Mouse (Mus musculus) stomach, embryonic 16.5 days (tissue): ENCODE measurements at regions not wholly inside any gene's neighbourhood (a gene's known extent, or its start where the extent isn't known, plus 50 kb on each side); places are given as distances from the start of the nearest gene placed in this dataset.

Experiments
- ATAC-seq: fragments of 200-750 bp; cut with Nextera tagmentation; 2 replicates; pipeline ENCODE4 v1.8.0; 2017; ENCODE audit warnings: moderate number of reproducible peaks, moderate TSS enrichment; ENCODE audit not compliant: insufficient read depth, low FRiP score
- H3K27ac ChIP-seq: fragments of 300-500 bp; sonication (generic); 2 replicates; pipeline ENCODE4 v1.5.1; 2014; ENCODE audit warnings: low read length
- H3K27me3 ChIP-seq: fragments of 300-500 bp; sonication (generic); 2 replicates; pipeline ENCODE4 v1.6.1; 2014; ENCODE audit warnings: low read length, control low read depth, mixed read lengths; ENCODE audit not compliant: control insufficient read depth, insufficient read depth
- H3K36me3 ChIP-seq: fragments of 300-500 bp; sonication (generic); 2 replicates; pipeline ENCODE4 v1.6.1; 2014; ENCODE audit warnings: low read length; ENCODE audit not compliant: control insufficient read depth, insufficient read depth
- H3K4me1 ChIP-seq: fragments of 300-500 bp; sonication (generic); 2 replicates; pipeline ENCODE4 v1.6.1; 2014; ENCODE audit warnings: low read length, control low read depth, mixed read lengths; ENCODE audit not compliant: control insufficient read depth, insufficient read depth
- H3K4me2 ChIP-seq: fragments of 300-500 bp; sonication (generic); 2 replicates; pipeline ENCODE4 v1.6.1; 2014; ENCODE audit warnings: low read depth, low read length, mixed read lengths
- H3K4me3 ChIP-seq: fragments of 300-500 bp; sonication (generic); replicated peaks from 2 replicates; pipeline ENCODE4 v1.5.1; 2014; ENCODE audit warnings: mild to moderate bottlenecking, low read length
- H3K9ac ChIP-seq: fragments of 300-500 bp; sonication (generic); 2 replicates; pipeline ENCODE4 v1.6.1; 2014; ENCODE audit warnings: low read length
- H3K9me3 ChIP-seq: fragments of 300-500 bp; sonication (generic); replicated peaks from 2 replicates; pipeline ENCODE4 v1.6.1; 2016; ENCODE audit warnings: low read length, control low read depth; ENCODE audit not compliant: control insufficient read depth
- WGBS: fragments of 180-500 bp; shearing (Covaris S2); extraction: QIAGEN DNeasy Blood & Tissue Kit; methylation state at CpG from one replicate; pipeline ENCODE4 v1.1.7; 2014; 5-methylcytosine and 5-hydroxymethylcytosine counted together

DNA sequence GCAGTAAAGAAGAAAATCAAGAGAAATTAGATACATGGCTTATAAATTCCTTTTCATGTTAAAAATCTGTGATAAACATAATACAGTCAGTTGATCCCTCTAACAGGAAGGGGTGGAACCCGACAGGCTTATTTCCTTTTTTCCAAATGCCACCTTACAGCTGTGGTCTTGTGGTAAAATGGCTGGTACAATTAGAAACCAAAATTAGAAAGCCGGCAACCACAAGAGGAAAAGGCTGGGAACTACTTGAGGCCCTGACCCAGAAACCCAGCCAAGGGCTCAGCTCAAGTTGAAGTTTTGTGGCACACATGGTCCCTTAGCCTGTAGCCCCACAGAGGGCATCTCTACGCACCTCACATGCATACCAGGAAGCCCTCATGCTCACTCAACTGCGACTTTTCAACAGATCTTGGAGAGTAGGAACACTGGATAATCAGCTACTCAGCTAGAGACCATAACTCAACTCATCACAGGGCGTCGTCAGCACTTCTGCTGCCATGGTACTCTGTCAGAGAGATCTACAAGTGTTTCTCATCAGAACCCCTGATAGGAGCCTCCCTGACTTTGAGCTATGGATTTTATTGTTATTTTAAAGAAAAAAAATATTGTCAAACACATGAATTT is 509.4 kb downstream of the Nfib start:
- Histone ChIP-seq H3K4me2 (no peak overlapping the region), H3K27ac (peak overlapping the region; percentile 58; the same call in 1 of the 2 replicates), H3K36me3 (no peaks in the 10 kb centered on the region), H3K9ac (no peak overlapping the region), H3K27me3 (no peaks in the 10 kb centered on the region), H3K4me1 (0 out of 2 replicates have a peak, but pooled peaks cover 3% of the 10 kb centered on the region), H3K4me3 (no peak overlapping the region), H3K9me3 (no peaks in the 10 kb centered on the region)
- ATAC-seq, result no peak
- 67% methylated on average over 6 of the region's 6 CpGs for WGBS

DNA sequence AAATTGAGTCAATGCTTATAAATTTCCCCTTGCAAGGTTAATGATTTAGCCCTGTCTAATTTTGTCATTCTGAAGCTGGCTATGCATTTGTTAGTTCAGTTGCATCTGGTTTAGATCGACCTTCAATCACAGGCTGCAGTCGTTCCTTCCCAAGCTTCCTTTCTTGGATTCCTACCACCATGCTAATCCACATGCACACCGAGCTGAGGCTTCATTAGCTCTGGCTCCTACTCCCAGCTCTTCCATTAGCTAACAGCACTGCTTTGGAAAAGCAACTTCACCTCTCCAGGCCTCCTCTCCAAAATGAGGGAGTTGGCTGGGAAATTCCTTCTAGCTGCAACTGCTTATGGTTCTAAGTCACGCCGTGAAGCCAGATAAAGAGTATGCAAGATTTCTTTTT is 511.6 kb downstream of the Nfib start:
- ATAC-seq, result no peak
- no peak overlapping the region for H3K4me3 ChIP-seq
- no peaks in the 10 kb centered on the region for H3K9me3 ChIP-seq
- H3K27me3 ChIP-seq, result no peaks in the 10 kb centered on the region
- H3K27ac ChIP-seq, result no peak overlapping the region
- 80% methylated on average over 5 of the region's 5 CpGs for WGBS
- no peaks in the 10 kb centered on the region for H3K36me3 ChIP-seq
- H3K4me1 ChIP-seq, result 0 out of 2 replicates have a peak, but pooled peaks cover 3% of the 10 kb centered on the region
- no peak overlapping the region for H3K4me2 ChIP-seq
- H3K9ac ChIP-seq, result no peak overlapping the region

DNA sequence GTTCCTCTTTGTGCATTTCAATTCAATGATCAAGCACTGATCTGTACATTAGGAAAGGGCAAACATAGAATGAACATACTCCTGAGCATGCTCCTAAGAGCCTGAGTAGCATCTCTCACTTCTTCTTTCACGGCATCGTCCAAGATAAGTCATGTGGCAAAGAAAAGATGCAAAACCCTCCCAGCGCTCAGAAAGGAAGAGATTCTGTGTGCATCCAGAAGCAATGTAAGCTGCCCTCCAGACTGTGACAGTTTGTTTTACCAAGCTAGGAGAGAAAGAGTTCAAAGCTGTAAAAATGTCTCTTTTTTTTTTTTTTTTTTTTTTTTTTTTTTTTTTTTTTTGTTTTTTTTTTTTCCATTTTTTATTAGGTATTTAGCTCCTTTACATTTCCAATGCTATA is 518.7 kb downstream of the Nfib start:
- Histone ChIP-seq H3K9ac (no peak overlapping the region), H3K27me3 (no peaks in the 10 kb centered on the region), H3K4me1 (no peaks in the 10 kb centered on the region), H3K9me3 (no peaks in the 10 kb centered on the region), H3K4me2 (no peak overlapping the region), H3K27ac (no peak overlapping the region), H3K36me3 (no peaks in the 10 kb centered on the region), H3K4me3 (no peak overlapping the region)
- ATAC-seq, result no peak
- 91% methylated on average over 3 of the region's 3 CpGs for WGBS

DNA sequence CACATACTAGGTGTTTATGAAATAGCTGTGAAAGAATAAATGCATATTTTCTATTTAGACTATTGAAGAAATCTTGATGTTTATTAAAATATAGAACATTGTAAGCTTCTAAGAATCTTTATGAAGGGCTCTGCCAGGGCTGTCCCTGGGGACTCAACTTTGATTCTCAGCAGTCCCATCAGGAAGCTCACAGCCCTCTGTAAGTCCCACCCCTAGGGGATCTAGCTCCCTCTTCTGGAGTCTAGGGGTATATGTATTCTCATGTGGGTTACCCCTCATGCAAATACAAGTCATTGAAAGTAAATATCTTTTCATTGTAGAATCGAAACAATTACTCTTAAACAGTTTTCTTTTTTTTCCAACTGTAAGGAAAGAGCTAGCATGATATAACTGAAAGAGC is 521.6 kb downstream of the Nfib start:
- 89% methylated on average over 1 of the region's 1 CpGs for WGBS
- Histone ChIP-seq H3K4me2 (no peak overlapping the region), H3K4me3 (no peak overlapping the region), H3K27ac (no peak overlapping the region), H3K27me3 (no peaks in the 10 kb centered on the region), H3K9ac (no peak overlapping the region), H3K4me1 (no peaks in the 10 kb centered on the region), H3K9me3 (no peaks in the 10 kb centered on the region), H3K36me3 (no peaks in the 10 kb centered on the region)
- no peak for ATAC-seq

DNA sequence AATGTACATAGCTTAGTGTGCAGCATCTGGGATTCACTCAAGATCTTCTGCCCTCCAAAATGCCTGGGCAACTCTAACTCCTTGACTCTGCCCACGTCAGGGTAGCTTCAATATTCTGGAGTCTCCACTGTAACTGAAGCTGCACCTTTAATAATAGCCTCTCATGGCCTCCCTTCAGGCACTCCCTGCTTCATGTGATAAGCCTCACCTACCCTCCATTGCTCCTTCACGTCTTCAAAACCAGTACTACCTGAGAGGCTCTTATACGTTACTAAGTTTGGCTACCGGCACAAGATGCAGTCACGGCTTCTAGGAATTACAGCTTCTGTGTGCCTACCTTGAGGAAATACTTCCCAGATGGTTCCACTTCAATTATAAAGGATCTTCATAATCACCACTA is 527.4 kb downstream of the Nfib start:
- no peak for ATAC-seq
- 90% methylated on average over 5 of the region's 5 CpGs for WGBS
- no peak overlapping the region for H3K4me3 ChIP-seq
- no peaks in the 10 kb centered on the region for H3K36me3 ChIP-seq
- no peak overlapping the region for H3K27ac ChIP-seq
- H3K4me2 ChIP-seq, result no peak overlapping the region
- H3K27me3 ChIP-seq, result no peaks in the 10 kb centered on the region
- no peaks in the 10 kb centered on the region for H3K4me1 ChIP-seq
- no peaks in the 10 kb centered on the region for H3K9me3 ChIP-seq
- H3K9ac ChIP-seq, result no peak overlapping the region

DNA sequence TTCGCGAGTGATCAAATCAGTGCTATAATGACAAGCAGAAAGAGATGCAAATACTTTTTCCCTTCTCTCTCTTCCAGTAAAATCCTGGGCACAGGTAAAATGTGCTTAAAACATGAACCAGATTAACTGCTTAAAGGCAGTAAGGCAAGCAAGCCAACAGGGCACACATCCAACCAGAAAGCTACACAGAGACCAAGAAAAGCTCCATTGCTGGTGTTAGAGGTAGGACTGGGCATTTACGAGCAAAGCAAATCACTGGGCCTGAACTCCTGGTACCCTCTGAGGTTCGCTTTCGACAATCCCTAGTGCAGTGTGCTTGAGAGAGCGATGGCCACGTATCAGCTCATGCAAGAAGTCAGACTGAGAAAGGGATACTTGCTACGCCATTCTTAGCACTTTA is 528.8 kb downstream of the Nfib start:
- no peak for ATAC-seq
- Histone ChIP-seq H3K9me3 (no peaks in the 10 kb centered on the region), H3K27ac (no peak overlapping the region), H3K9ac (no peak overlapping the region), H3K36me3 (no peaks in the 10 kb centered on the region), H3K4me1 (no peaks in the 10 kb centered on the region), H3K27me3 (no peaks in the 10 kb centered on the region), H3K4me3 (no peak overlapping the region), H3K4me2 (no peak overlapping the region)
- 93% methylated on average over 8 of the region's 8 CpGs for WGBS

DNA sequence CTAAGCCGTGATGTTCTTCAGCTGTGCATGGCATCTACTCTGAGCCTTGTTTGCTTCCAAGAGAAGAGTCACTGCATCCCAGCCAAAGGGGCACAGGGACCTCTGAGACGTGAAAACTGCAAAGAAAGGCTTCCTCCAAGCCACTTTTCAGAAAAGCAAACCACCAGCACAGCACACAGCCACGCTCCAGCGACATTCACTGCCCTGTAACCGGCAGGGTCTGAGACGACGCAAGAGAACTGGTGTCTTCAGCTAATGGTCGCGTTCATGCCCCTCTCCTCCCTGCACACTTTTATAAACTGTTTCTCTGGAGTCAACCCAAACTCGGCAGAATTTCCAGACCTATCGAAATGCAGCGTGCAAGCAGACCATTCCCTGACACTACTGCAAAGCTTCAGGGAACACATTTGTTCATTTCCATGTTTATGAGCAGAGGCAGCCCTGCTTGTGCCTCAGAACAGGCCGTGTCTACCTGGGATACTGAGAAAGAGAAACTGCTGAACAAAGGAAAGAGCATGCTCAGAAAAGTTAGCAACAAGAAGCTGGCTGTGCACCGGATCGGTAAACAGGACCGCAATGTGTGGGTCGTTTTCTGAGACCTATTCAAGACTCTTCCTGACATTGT is 532.0 kb downstream of the Nfib start:
- Histone ChIP-seq H3K4me2 (peak overlapping the region; percentile 16; the same call in 1 of the 2 replicates), H3K36me3 (no peaks in the 10 kb centered on the region), H3K27me3 (no peaks in the 10 kb centered on the region), H3K4me1 (no peaks in the 10 kb centered on the region), H3K4me3 (no peak overlapping the region), H3K27ac (peak overlapping the region; percentile 47; the same call in 1 of the 2 replicates), H3K9me3 (no peaks in the 10 kb centered on the region), H3K9ac (peak overlapping the region; percentile 8; the same call in 1 of the 2 replicates)
- WGBS, result 50% methylated on average over 17 of the region's 17 CpGs
- ATAC-seq, result no peak

DNA sequence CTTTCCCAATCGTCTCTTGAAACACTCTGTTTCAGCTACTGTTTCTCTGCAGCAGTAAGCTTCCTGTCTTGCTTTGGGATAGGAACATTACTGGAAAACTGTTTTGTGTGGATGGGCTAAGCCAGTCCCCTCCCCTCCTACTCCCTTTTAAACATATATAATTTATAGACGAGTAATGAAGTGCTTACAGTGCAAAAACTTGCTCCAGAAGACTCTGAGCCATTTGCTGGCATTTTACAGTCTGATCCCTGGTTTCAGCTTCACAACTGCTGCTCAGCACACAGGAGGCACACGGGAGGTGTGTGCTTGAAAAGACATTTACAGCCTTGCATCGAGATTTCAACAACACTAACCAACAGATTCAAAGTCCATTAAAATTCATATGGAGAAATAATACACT is 534.6 kb downstream of the Nfib start:
- WGBS, result 39% methylated on average over 4 of the region's 4 CpGs
- H3K9me3 ChIP-seq, result no peaks in the 10 kb centered on the region
- H3K27me3 ChIP-seq, result no peaks in the 10 kb centered on the region
- no peak for ATAC-seq
- H3K27ac ChIP-seq, result no peak overlapping the region
- no peak overlapping the region for H3K4me3 ChIP-seq
- H3K9ac ChIP-seq, result no peak overlapping the region
- H3K4me1 ChIP-seq, result no peaks in the 10 kb centered on the region
- no peaks in the 10 kb centered on the region for H3K36me3 ChIP-seq
- H3K4me2 ChIP-seq, result no peak overlapping the region

DNA sequence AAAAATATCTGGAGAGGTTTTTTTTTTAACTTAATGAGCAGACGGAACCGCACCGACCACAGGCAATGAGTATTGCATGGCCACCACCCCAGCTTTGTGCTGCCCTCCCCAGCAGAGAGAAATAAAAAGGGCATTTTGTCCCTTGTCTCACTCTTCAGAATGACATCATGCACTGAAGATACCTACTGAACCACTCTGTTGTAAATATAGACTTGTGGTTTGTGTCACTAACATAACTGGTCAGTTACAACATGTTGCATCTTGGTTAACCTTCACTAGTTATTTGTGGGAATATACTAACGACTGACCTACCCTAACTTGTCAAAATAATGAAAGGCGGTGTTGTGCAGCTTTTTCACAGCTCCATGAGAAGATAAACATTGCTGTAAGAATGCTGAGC is 537.5 kb downstream of the Nfib start:
- no peaks in the 10 kb centered on the region for H3K27me3 ChIP-seq
- no peaks in the 10 kb centered on the region for H3K9me3 ChIP-seq
- WGBS, result 73% methylated on average over 5 of the region's 5 CpGs
- H3K27ac ChIP-seq, result no peak overlapping the region
- no peak for ATAC-seq
- H3K9ac ChIP-seq, result no peak overlapping the region
- H3K4me1 ChIP-seq, result no peaks in the 10 kb centered on the region
- H3K36me3 ChIP-seq, result no peaks in the 10 kb centered on the region
- no peak overlapping the region for H3K4me3 ChIP-seq
- H3K4me2 ChIP-seq, result no peak overlapping the region
